8 mouse cellular contexts compared by ENCODE assay signal in genomic region chr6:125165328-125165891, GRCm38 (mm10). TPM values are rescaled to one million over a fixed set of nuclear protein-coding genes. Genes with fewer than 3 reads are reported as not detected.
DNase-seq lines count a peak whose midpoint lies in the region; ATAC-seq and TF ChIP-seq lines count a peak whose summit lies in the region.

No protein-coding gene starts in this region.

- peaks cover 26% of the 10 kb centered on the region for H3K79me3 ChIP-seq in C2C12 (ENCODE audit: low read depth)

- no peaks in the 10 kb centered on the region for H3K9me3 ChIP-seq in erythroblast, embryonic 14.5 days (ENCODE audit: control insufficient read depth, low read length)
- no peaks in the 10 kb centered on the region for H3K9me3 ChIP-seq in heart, embryonic 12.5 days (replicated peaks)
- H3K9me3 ChIP-seq in liver, embryonic 12.5 days (replicated peaks) = no peaks in the 10 kb centered on the region
- H3K9me3 ChIP-seq in stomach, embryonic 15.5 days = no peaks in the 10 kb centered on the region

- H3K27me3 ChIP-seq in C2C12 (ENCODE audit: control insufficient read depth, insufficient read depth, insufficient read length) = no peaks in the 10 kb centered on the region
- H3K27me3 ChIP-seq in erythroblast, embryonic 14.5 days (ENCODE audit: control insufficient read depth) = no peaks in the 10 kb centered on the region
- no peaks in the 10 kb centered on the region for H3K27me3 ChIP-seq in heart, embryonic 12.5 days (replicated peaks)
- no peaks in the 10 kb centered on the region for H3K27me3 ChIP-seq in liver, embryonic 12.5 days (replicated peaks)
- no peaks in the 10 kb centered on the region for H3K27me3 ChIP-seq in stomach, embryonic 15.5 days (replicated peaks)

- H3K4me2 ChIP-seq in heart, embryonic 12.5 days = peak overlapping the region; percentile 90
- peak overlapping the region; percentile 82 for H3K4me2 ChIP-seq in liver, embryonic 12.5 days
- H3K4me2 ChIP-seq in stomach, embryonic 15.5 days = peak overlapping the region; percentile 79

- H3ac ChIP-seq in C2C12 (ENCODE audit: control insufficient read depth, insufficient read length, low read depth) = peak overlapping the region; percentile 96

- TF ChIP-seq CTCF in C2C12 (IDR thresholded peaks at IDR 0.05; ENCODE audit: control insufficient read depth, insufficient read depth, insufficient read length) = no peak
- TF ChIP-seq CTCF in brain, embryonic 14.5 days (IDR thresholded peaks at IDR 0.05; ENCODE audit: borderline replicate concordance, extremely low read depth, insufficient read depth, insufficient read length) = no peak

- ATAC-seq in heart, embryonic 12.5 days (ENCODE audit: insufficient number of reproducible peaks, low FRiP score) = peak; percentile 88
- peak; percentile 86 for ATAC-seq in liver, embryonic 12.5 days
- peak; percentile 87 for ATAC-seq in stomach, embryonic 15.5 days (ENCODE audit: insufficient read depth, low FRiP score, low read depth)

- TF ChIP-seq POLR2A in brain, embryonic 14.5 days (IDR thresholded peaks at IDR 0.05; ENCODE audit: borderline replicate concordance, extremely low read depth, insufficient read depth, insufficient read length, poor library complexity, severe bottlenecking) = peak; percentile 92; the same call in 1 of the 2 replicates

- WGBS in heart, embryonic 12.5 days = under 1% methylated on average over 36 of the region's 36 CpGs
- under 1% methylated on average over 36 of the region's 36 CpGs for WGBS in liver, embryonic 12.5 days (ENCODE audit: insufficient replicate concordance)
- 0% methylated on average over 36 of the region's 36 CpGs for whole genome bisulfite sequencing in stomach, embryonic 15.5 days

- peaks cover 66% of the 10 kb centered on the region for H3K36me3 ChIP-seq in C2C12 (ENCODE audit: control insufficient read depth, insufficient read depth)
- H3K36me3 ChIP-seq in erythroblast, embryonic 14.5 days (ENCODE audit: control insufficient read depth) = peaks cover 84% of the 10 kb centered on the region
- peaks cover 63% of the 10 kb centered on the region for H3K36me3 ChIP-seq in heart, embryonic 12.5 days
- H3K36me3 ChIP-seq in liver, embryonic 12.5 days = peaks cover 77% of the 10 kb centered on the region
- H3K36me3 ChIP-seq in stomach, embryonic 15.5 days = peaks cover 32% of the 10 kb centered on the region

- H3K9ac ChIP-seq in heart, embryonic 12.5 days = peak overlapping the region; percentile 98
- peak overlapping the region; percentile 79 for H3K9ac ChIP-seq in liver, embryonic 12.5 days
- H3K9ac ChIP-seq in stomach, embryonic 15.5 days = peak overlapping the region; percentile 76

- H3K27ac ChIP-seq in heart, embryonic 12.5 days (ENCODE audit: poor library complexity, severe bottlenecking) = peak overlapping the region; percentile 99
- peak overlapping the region; percentile 89 for H3K27ac ChIP-seq in liver, embryonic 12.5 days
- peak overlapping the region; percentile 98 for H3K27ac ChIP-seq in stomach, embryonic 15.5 days

- H3K4me3 ChIP-seq in C2C12 (ENCODE audit: insufficient read depth, poor library complexity, severe bottlenecking) = peak overlapping the region; percentile 98
- peak overlapping the region; percentile 77 for H3K4me3 ChIP-seq in erythroblast, embryonic 14.5 days (replicated peaks)
- peak overlapping the region; percentile 84 for H3K4me3 ChIP-seq in heart, embryonic 12.5 days
- H3K4me3 ChIP-seq in liver, embryonic 12.5 days = peak overlapping the region; percentile 68
- H3K4me3 ChIP-seq in stomach, embryonic 15.5 days (replicated peaks) = peak overlapping the region; percentile 90

- H3K79me2 ChIP-seq in C2C12 (ENCODE audit: control insufficient read depth, insufficient read depth) = peaks cover 44% of the 10 kb centered on the region

- DNase-seq in brain, embryonic 14.5 days (ENCODE audit: low read depth) = peak; percentile 99
- DNase-seq in kidney, postnatal 10 days = peak; percentile 98
- peak; percentile 94 to 95 for DNase-seq in natural killer cell, adult 2 months (ENCODE audit: low spot score in 2 of 2)

- peaks cover 82% of the 10 kb centered on the region for H3K4me1 ChIP-seq in erythroblast, embryonic 14.5 days (ENCODE audit: control insufficient read depth)
- peaks cover 53% of the 10 kb centered on the region for H3K4me1 ChIP-seq in heart, embryonic 12.5 days (replicated peaks)
- peaks cover 77% of the 10 kb centered on the region for H3K4me1 ChIP-seq in liver, embryonic 12.5 days
- peaks cover 42% of the 10 kb centered on the region for H3K4me1 ChIP-seq in stomach, embryonic 15.5 days

TF ChIP-seq in C2C12, 6 proteins besides CTCF, POLR2A, EP300 and RAD21:
- TF ChIP-seq MAX (IDR thresholded peaks at IDR 0.05) = peak; percentile 60
- TF ChIP-seq FOSL1 (IDR thresholded peaks at IDR 0.05; ENCODE audit: insufficient read depth, low read length, poor library complexity, severe bottlenecking) = no peak
TF ChIP-seq in C2C12: peak in this region for 1.

RNA-seq across cellular contexts. Expression of gene Gapdh, which starts 0.9 kb away (rescaled TPM):
- 7,334 TPM for polyA plus RNA-seq in C2C12 (2012; fragmentation: generic; extraction: Trizol)
- polyA plus RNA-seq in brain, embryonic 14.5 days (2012; rRNA removed) = 2,343 and 3,527 TPM in 2 replicates
- 525 and 659 TPM in 2 replicates for polyA plus RNA-seq in erythroblast, embryonic 14.5 days (2012)
- 4,345 and 4,378 TPM in 2 replicates for polyA plus RNA-seq in heart, embryonic 12.5 days (2016; fragmentation: Nextera tagmentation; extraction: Ambion mirVana)
- polyA plus RNA-seq in liver, embryonic 12.5 days (2016; fragmentation: Nextera tagmentation; extraction: Ambion mirVana) = 1,499 and 1,575 TPM in 2 replicates
- 1,509 and 1,865 TPM in 2 replicates for polyA plus RNA-seq in stomach, embryonic 15.5 days (2015; fragmentation: Nextera tagmentation; extraction: Ambion mirVana)

RNA-seq across cellular contexts. Expression of gene Iffo1, which starts 20.4 kb away (rescaled TPM):
- polyA plus RNA-seq in C2C12 (2012; fragmentation: generic; extraction: Trizol) = 18.4 TPM
- 29.9 TPM in 2 replicates for polyA plus RNA-seq in brain, embryonic 14.5 days (2012; rRNA removed)
- polyA plus RNA-seq in erythroblast, embryonic 14.5 days (2012) = 1.3 and 1.5 TPM in 2 replicates
- 11.3 and 11.8 TPM in 2 replicates for polyA plus RNA-seq in heart, embryonic 12.5 days (2016; fragmentation: Nextera tagmentation; extraction: Ambion mirVana)
- 6.6 and 7.3 TPM in 2 replicates for polyA plus RNA-seq in liver, embryonic 12.5 days (2016; fragmentation: Nextera tagmentation; extraction: Ambion mirVana)
- polyA plus RNA-seq in stomach, embryonic 15.5 days (2015; fragmentation: Nextera tagmentation; extraction: Ambion mirVana) = 8.2 and 9.0 TPM in 2 replicates

RNA-seq across cellular contexts. Expression of gene Ncapd2, which starts 26.1 kb away (rescaled TPM):
- 78.7 TPM for polyA plus RNA-seq in C2C12 (2012; fragmentation: generic; extraction: Trizol)
- polyA plus RNA-seq in brain, embryonic 14.5 days (2012; rRNA removed) = 169 and 213 TPM in 2 replicates
- polyA plus RNA-seq in erythroblast, embryonic 14.5 days (2012) = 78.5 and 98.6 TPM in 2 replicates
- polyA plus RNA-seq in heart, embryonic 12.5 days (2016; fragmentation: Nextera tagmentation; extraction: Ambion mirVana) = 99.0 and 112 TPM in 2 replicates
- polyA plus RNA-seq in liver, embryonic 12.5 days (2016; fragmentation: Nextera tagmentation; extraction: Ambion mirVana) = 132 and 138 TPM in 2 replicates
- polyA plus RNA-seq in stomach, embryonic 15.5 days (2015; fragmentation: Nextera tagmentation; extraction: Ambion mirVana) = 107 and 108 TPM in 2 replicates

RNA-seq across cellular contexts. Expression of gene Mrpl51, which starts 26.2 kb away (rescaled TPM):
- polyA plus RNA-seq in C2C12 (2012; fragmentation: generic; extraction: Trizol) = 147 TPM
- polyA plus RNA-seq in brain, embryonic 14.5 days (2012; rRNA removed) = 48.9 and 54.4 TPM in 2 replicates
- polyA plus RNA-seq in erythroblast, embryonic 14.5 days (2012) = 18.9 and 22.8 TPM in 2 replicates
- polyA plus RNA-seq in heart, embryonic 12.5 days (2016; fragmentation: Nextera tagmentation; extraction: Ambion mirVana) = 217 and 218 TPM in 2 replicates
- polyA plus RNA-seq in liver, embryonic 12.5 days (2016; fragmentation: Nextera tagmentation; extraction: Ambion mirVana) = 211 and 222 TPM in 2 replicates
- polyA plus RNA-seq in stomach, embryonic 15.5 days (2015; fragmentation: Nextera tagmentation; extraction: Ambion mirVana) = 231 and 236 TPM in 2 replicates

RNA-seq across cellular contexts. Expression of gene Nop2, which starts 33.7 kb away (rescaled TPM):
- polyA plus RNA-seq in C2C12 (2012; fragmentation: generic; extraction: Trizol) = 132 TPM
- polyA plus RNA-seq in brain, embryonic 14.5 days (2012; rRNA removed) = 32.6 and 34.6 TPM in 2 replicates
- 0.78 and 1.8 TPM in 2 replicates for polyA plus RNA-seq in erythroblast, embryonic 14.5 days (2012)
- 55.0 and 56.2 TPM in 2 replicates for polyA plus RNA-seq in heart, embryonic 12.5 days (2016; fragmentation: Nextera tagmentation; extraction: Ambion mirVana)
- 83.1 and 85.3 TPM in 2 replicates for polyA plus RNA-seq in liver, embryonic 12.5 days (2016; fragmentation: Nextera tagmentation; extraction: Ambion mirVana)
- polyA plus RNA-seq in stomach, embryonic 15.5 days (2015; fragmentation: Nextera tagmentation; extraction: Ambion mirVana) = 55.6 and 60.1 TPM in 2 replicates

Comparison
In these comparisons a context has a peak if more than half of its experiments do, and no peak if none do; other contexts are left out.
1. Peak in every context shown above with its lines: DNase-seq, ATAC-seq, H3K4me3 ChIP-seq and H3K27ac ChIP-seq.